ENCODE assay signal across 9 mouse cellular contexts in the genomic region with DNA sequence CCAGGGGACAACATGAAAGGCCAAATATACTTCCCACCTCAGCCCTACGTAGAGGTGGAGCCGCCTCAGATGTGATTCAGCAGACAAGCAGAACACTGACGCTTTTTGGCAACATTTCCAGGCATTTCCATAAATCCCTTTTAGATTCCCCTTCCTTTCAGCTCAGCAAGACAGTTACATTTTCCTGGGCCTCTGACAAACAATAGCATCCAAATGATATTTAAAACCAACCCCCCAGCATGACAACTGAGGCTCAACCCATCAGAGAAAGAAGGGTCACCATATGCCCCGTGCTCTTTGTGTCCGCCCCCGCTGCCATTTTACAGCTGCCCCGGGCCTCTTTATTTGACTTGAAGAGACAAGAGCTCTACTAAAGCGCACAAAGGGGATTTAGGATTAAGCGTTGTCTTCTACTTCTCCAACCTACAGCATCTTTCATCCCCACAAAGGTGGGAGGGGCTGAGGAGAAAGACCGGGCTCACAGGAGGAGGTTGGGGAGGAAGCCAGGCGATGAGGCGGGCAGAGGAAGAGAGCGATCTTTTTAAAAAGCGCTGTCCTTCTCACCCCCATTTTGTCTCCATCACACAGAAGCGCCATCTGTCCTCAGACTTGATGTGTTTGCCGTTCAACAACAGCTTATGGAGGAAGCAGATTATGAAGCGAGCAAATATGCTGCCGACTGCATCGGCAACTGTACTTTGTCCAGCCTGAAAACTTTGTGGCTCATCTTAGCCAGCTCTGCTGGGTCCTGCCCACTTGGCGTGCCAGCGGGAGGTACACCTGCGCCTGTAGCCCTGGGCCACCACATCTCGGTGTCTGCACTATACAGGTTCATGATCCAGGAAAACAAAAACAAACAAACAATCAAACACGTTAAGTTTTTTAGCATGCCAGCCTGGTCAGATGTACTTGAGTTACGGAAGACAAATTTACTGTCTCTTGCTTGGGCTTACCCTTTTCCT. TPM values are rescaled to one million over a fixed set of nuclear protein-coding genes. Genes with fewer than 3 reads are reported as not detected.
DNase-seq lines count a peak whose midpoint lies in the region; ATAC-seq and TF ChIP-seq lines count a peak whose summit lies in the region.
"Had no signal": no experiment of that assay in that cellular context is flagged by ENCODE, and none has a peak within 500 bp of the region (broad histone marks: within the 10 kb centered on the region; RNA-seq: fewer than 3 reads in every experiment).

No protein-coding gene starts in this region.

- H3K4me1 ChIP-seq in liver, postnatal 0 days (ENCODE audit: insufficient read depth), result no peaks in the 10 kb centered on the region
- no peaks in the 10 kb centered on the region for H3K4me1 ChIP-seq in liver, embryonic 12.5 days
- no peaks in the 10 kb centered on the region for H3K4me1 ChIP-seq in embryonic facial prominence, embryonic 11.5 days (ENCODE audit: control insufficient read depth, insufficient read depth, low read length)
- H3K4me1 ChIP-seq in midbrain, postnatal 0 days (ENCODE audit: insufficient read depth, low read length), result peaks cover 5% of the 10 kb centered on the region; the same call in 1 of the 2 replicates

- no peak for DNase-seq in liver, postnatal 0 days
- DNase-seq in embryonic facial prominence, embryonic 11.5 days (ENCODE audit: low spot score), result peak; percentile 37
- DNase-seq in layer of hippocampus, adult 2 months (ENCODE audit: low spot score in 2 of 2), result peak; percentile 42 to 60
- peak; percentile 51 for DNase-seq in midbrain, postnatal 0 days (ENCODE audit: low spot score)
- no peak for DNase-seq in thymus, postnatal 4 days
- DNase-seq in adrenal gland, postnatal 10 days, result no peak

- H3K27me3 ChIP-seq in liver, postnatal 0 days (ENCODE audit: insufficient read depth, low read length), result peaks cover 11% of the 10 kb centered on the region; the same call in 1 of the 2 replicates
- H3K27me3 ChIP-seq in liver, embryonic 12.5 days (replicated peaks), result peaks cover 17% of the 10 kb centered on the region
- H3K27me3 ChIP-seq in embryonic facial prominence, embryonic 11.5 days (ENCODE audit: control insufficient read depth, insufficient read depth, low read length), result no peaks in the 10 kb centered on the region
- H3K27me3 ChIP-seq in midbrain, postnatal 0 days (ENCODE audit: insufficient read depth, low read length), result no peaks in the 10 kb centered on the region; the same call in 1 of the 2 replicates

- H3K9ac ChIP-seq in liver, postnatal 0 days (replicated peaks), result no peak overlapping the region
- no peak overlapping the region for H3K9ac ChIP-seq in liver, embryonic 12.5 days
- no peak overlapping the region; the same call in 1 of the 2 replicates for H3K9ac ChIP-seq in embryonic facial prominence, embryonic 11.5 days (replicated peaks; ENCODE audit: low read length)
- 0 out of 2 replicates have a peak overlapping the region, but pooled peaks have one; percentile 36 for H3K9ac ChIP-seq in midbrain, postnatal 0 days (replicated peaks; ENCODE audit: low read length, poor library complexity, severe bottlenecking)

- H3K4me3 ChIP-seq in liver, postnatal 0 days (ENCODE audit: low read depth, low read length), result no peak overlapping the region
- no peak overlapping the region for H3K4me3 ChIP-seq in liver, embryonic 12.5 days
- no peak overlapping the region for H3K4me3 ChIP-seq in embryonic facial prominence, embryonic 11.5 days (ENCODE audit: low read depth, low read length)
- H3K4me3 ChIP-seq in layer of hippocampus, adult 2 months, result peak overlapping the region; percentile 43
- peak overlapping the region; percentile 34 for H3K4me3 ChIP-seq in midbrain, postnatal 0 days (ENCODE audit: low read depth, low read length)

- H3K36me3 ChIP-seq in liver, postnatal 0 days (replicated peaks; ENCODE audit: insufficient read depth, low read length), result no peaks in the 10 kb centered on the region
- H3K36me3 ChIP-seq in liver, embryonic 12.5 days, result no peaks in the 10 kb centered on the region
- H3K36me3 ChIP-seq in embryonic facial prominence, embryonic 11.5 days (replicated peaks; ENCODE audit: control insufficient read depth, insufficient read depth, low read depth, low read length), result no peaks in the 10 kb centered on the region
- no peaks in the 10 kb centered on the region for H3K36me3 ChIP-seq in midbrain, postnatal 0 days (ENCODE audit: insufficient read depth, low read length)

- no peak for TF ChIP-seq EP300 in liver, postnatal 0 days (IDR thresholded peaks at IDR 0.05; ENCODE audit: low read depth)

- 0 out of 2 replicates have a peak overlapping the region, but pooled peaks have one; percentile 6 for H3K4me2 ChIP-seq in liver, postnatal 0 days (ENCODE audit: low read depth, low read length)
- no peak overlapping the region for H3K4me2 ChIP-seq in liver, embryonic 12.5 days
- H3K4me2 ChIP-seq in embryonic facial prominence, embryonic 11.5 days (ENCODE audit: low read depth, low read length), result peak overlapping the region; percentile 28; the same call in 1 of the 2 replicates
- peak overlapping the region; percentile 54 for H3K4me2 ChIP-seq in midbrain, postnatal 0 days (ENCODE audit: low read depth, low read length, poor library complexity, severe bottlenecking)

- TF ChIP-seq CTCF in liver, postnatal 0 days (IDR thresholded peaks at IDR 0.05; ENCODE audit: low read depth), result no peak
- TF ChIP-seq CTCF in layer of hippocampus, adult 2 months (conservative IDR thresholded peaks at IDR 0.05), result no peak
- no peak; the same call in 1 of the 2 replicates for TF ChIP-seq CTCF in midbrain, postnatal 0 days (IDR thresholded peaks at IDR 0.05)

- H3K9me3 ChIP-seq in liver, postnatal 0 days (ENCODE audit: low read length), result no peaks in the 10 kb centered on the region
- no peaks in the 10 kb centered on the region for H3K9me3 ChIP-seq in liver, embryonic 12.5 days (replicated peaks)
- H3K9me3 ChIP-seq in embryonic facial prominence, embryonic 11.5 days (replicated peaks; ENCODE audit: control insufficient read depth, low read length), result no peaks in the 10 kb centered on the region
- no peaks in the 10 kb centered on the region for H3K9me3 ChIP-seq in midbrain, postnatal 0 days (ENCODE audit: low read length)

- WGBS in liver, postnatal 0 days (ENCODE audit: insufficient replicate concordance), result 50% methylated on average over 25 of the region's 25 CpGs
- WGBS in liver, embryonic 12.5 days (ENCODE audit: insufficient replicate concordance), result 42% methylated on average over 25 of the region's 25 CpGs
- 33% methylated on average over 25 of the region's 25 CpGs for WGBS in embryonic facial prominence, embryonic 11.5 days
- WGBS in midbrain, postnatal 0 days, result 9% methylated on average over 25 of the region's 25 CpGs

- ATAC-seq in liver, postnatal 0 days, result no peak
- no peak for ATAC-seq in liver, embryonic 12.5 days
- ATAC-seq in embryonic facial prominence, embryonic 11.5 days (replicated peaks; ENCODE audit: insufficient number of reproducible peaks, low FRiP score, low TSS enrichment, low read depth), result no peak
- ATAC-seq in midbrain, postnatal 0 days (ENCODE audit: low FRiP score), result no peak
- ATAC-seq in granulocyte monocyte progenitor cell, adult 5-6 weeks (replicated peaks; ENCODE audit: poor library complexity, severe bottlenecking), result no peak
- ATAC-seq: Patski had no signal

- no peak overlapping the region for H3K27ac ChIP-seq in liver, postnatal 0 days (ENCODE audit: low read depth)
- no peak overlapping the region for H3K27ac ChIP-seq in liver, embryonic 12.5 days
- H3K27ac ChIP-seq in embryonic facial prominence, embryonic 11.5 days (replicated peaks; ENCODE audit: low read depth, low read length), result no peak overlapping the region
- peak overlapping the region; percentile 79 for H3K27ac ChIP-seq in layer of hippocampus, adult 2 months
- H3K27ac ChIP-seq in midbrain, postnatal 0 days (ENCODE audit: low read depth, low read length), result no peak overlapping the region

RNA-seq across cellular contexts. Expression of gene Cdca7, which starts 53.7 kb away (rescaled TPM):
- 26.4 and 31.7 TPM in 2 replicates for polyA plus RNA-seq in liver, postnatal 0 days (2015; fragmentation: Nextera tagmentation; extraction: Ambion mirVana)
- polyA plus RNA-seq in liver, embryonic 12.5 days (2016; fragmentation: Nextera tagmentation; extraction: Ambion mirVana), result 96.3 and 100 TPM in 2 replicates
- polyA plus RNA-seq in embryonic facial prominence, embryonic 11.5 days (2014; fragmentation: Nextera tagmentation; extraction: Ambion mirVana), result 220 and 233 TPM in 2 replicates
- total RNA-seq in layer of hippocampus, adult 2 months (2021), result 1 to 10 TPM; 3.1 to 9.1 TPM
- 4.5 and 14.5 TPM in 2 replicates for total RNA-seq in midbrain, postnatal 0 days (2014; rRNA removed)
- polyA plus RNA-seq in midbrain, postnatal 0 days (2015; fragmentation: Nextera tagmentation; extraction: Ambion mirVana), result 2.5 and 3.2 TPM in 2 replicates
- 231 and 236 TPM in 2 replicates for total RNA-seq in granulocyte monocyte progenitor cell, adult 5-6 weeks (2014; fragmentation: Nextera tagmentation)
- 240 and 269 TPM in 2 replicates for total RNA-seq in granulocyte monocyte progenitor cell, adult 5-6 weeks (2017)
- total RNA-seq in adrenal gland, postnatal 10 days (2021), result 10 to 100 TPM in 1 of 2 experiments, 1 to 10 TPM in 1; 9.5 to 14.5 TPM

Comparison
In these comparisons a context has a peak if more than half of its experiments do, and no peak if none do; other contexts are left out.
1. DNase-seq: peak in embryonic facial prominence, embryonic 11.5 days (single experiment), layer of hippocampus, adult 2 months (2 of 2) and midbrain, postnatal 0 days (single experiment); none in liver, postnatal 0 days (single experiment), thymus, postnatal 4 days (single experiment) and adrenal gland, postnatal 10 days (single experiment).
2. H3K4me3 ChIP-seq: peak in layer of hippocampus, adult 2 months (single experiment) and midbrain, postnatal 0 days (single experiment); none in liver, postnatal 0 days (single experiment), liver, embryonic 12.5 days (single experiment) and embryonic facial prominence, embryonic 11.5 days (single experiment).
3. RNA of gene Cdca7, which starts 53.7 kb away (total RNA-seq): 231 to 269 TPM in granulocyte monocyte progenitor cell, adult 5-6 weeks; 9.5 to 14.5 TPM in adrenal gland, postnatal 10 days, 4.5 to 14.5 TPM in midbrain, postnatal 0 days and 3.1 to 9.1 TPM in layer of hippocampus, adult 2 months; every median in the first group is over 10 times any median in the second.